ENCODE assay signal across 16 mouse cellular contexts in genomic region chr9:54833831-54834230, GRCm38 (mm10).
"Had no signal": no experiment of that assay in that cellular context is flagged by ENCODE, and none has a peak within 500 bp of the region (broad histone marks: within the 10 kb centered on the region; RNA-seq: fewer than 3 reads in every experiment).

No protein-coding gene starts in this region.

- H3K9me3 ChIP-seq: lung, embryonic 15.5 days; megakaryocyte, embryonic 14.5 days; midbrain, embryonic 13.5 days; midbrain, embryonic 15.5 days; neural tube, embryonic 12.5 days had no signal

- H3K4me3 ChIP-seq: lung, embryonic 15.5 days; megakaryocyte, embryonic 14.5 days; midbrain, embryonic 13.5 days; midbrain, embryonic 15.5 days; neural tube, embryonic 12.5 days had no signal

- H3K27me3 ChIP-seq: lung, embryonic 15.5 days; midbrain, embryonic 13.5 days; midbrain, embryonic 15.5 days; neural tube, embryonic 12.5 days had no signal

- H3K9ac ChIP-seq: liver, postnatal 0 days; lung, embryonic 15.5 days; midbrain, embryonic 13.5 days; midbrain, embryonic 15.5 days; neural tube, embryonic 12.5 days had no signal

- DNase-seq: liver, postnatal 0 days; lung, adult 2 months; lung, postnatal 14 days; lung, postnatal 36 days; right cerebral cortex, postnatal 14 days; right cerebral cortex, postnatal 4 days; spleen, adult 18-20 months; thymus, adult 18-20 months; thymus, postnatal 25 days; thymus, postnatal 4 days had no signal

- H3K27ac ChIP-seq: lung, embryonic 15.5 days; macrophage; midbrain, embryonic 13.5 days; midbrain, embryonic 15.5 days; neural tube, embryonic 12.5 days had no signal

- H3K36me3 ChIP-seq: lung, embryonic 15.5 days; midbrain, embryonic 13.5 days; midbrain, embryonic 15.5 days; neural tube, embryonic 12.5 days had no signal

- H3K4me1 ChIP-seq: lung, embryonic 15.5 days; midbrain, embryonic 13.5 days; midbrain, embryonic 15.5 days; neural tube, embryonic 12.5 days had no signal
